Mouse (Mus musculus): ENCODE data around the gene Ninj1. TPM values are rescaled to one million over a fixed set of nuclear protein-coding genes. Genes with fewer than 3 reads are reported as not detected.

Gene Ninj1
- total RNA-seq, 1 experiment from 2014 or later, result 65.6 TPM

GRCm38 (mm10) chr13:49242321-49243065, 55.2 kb downstream of the Ninj1 start:
- ATAC-seq (replicated peaks in 1 of 2; ENCODE audit: insufficient read depth in 1 of 2, low FRiP score in 2 of 2, low TSS enrichment in 1 of 2, low read depth in 1 of 2, poor library complexity in 2 of 2, severe bottlenecking in 2 of 2), result peak; percentile 88 to 90

- no peak for ATAC-seq (replicated peaks in 1 of 2; ENCODE audit: insufficient read depth in 1 of 2, low FRiP score in 2 of 2, low TSS enrichment in 1 of 2, low read depth in 1 of 2, poor library complexity in 2 of 2, severe bottlenecking in 2 of 2)
These were observed 56.2 kb downstream of the Ninj1 start for GRCm38 (mm10) chr13:49243492-49243891.

GRCm38 (mm10) chr13:49245251-49245650, 58.0 kb downstream of the Ninj1 start:
- no peak for ATAC-seq (replicated peaks in 1 of 2; ENCODE audit: insufficient read depth in 1 of 2, low FRiP score in 2 of 2, low TSS enrichment in 1 of 2, low read depth in 1 of 2, poor library complexity in 2 of 2, severe bottlenecking in 2 of 2)

Other genes with a start within 250 kb of the Ninj1 start
- gene Fam120a, start 219.5 kb upstream of the Ninj1 start, total RNA-seq (2017), result 104 and 117 TPM in 2 replicates
- not detected in 2 replicates for gene Wnk2, start 39.5 kb upstream of the Ninj1 start, total RNA-seq (2017)
- 56.7 and 94.3 TPM in 2 replicates for gene Card19, start 28.6 kb downstream of the Ninj1 start, total RNA-seq (2017)
- gene Susd3, start 61.2 kb downstream of the Ninj1 start, total RNA-seq (2017), result 5.1 and 10.8 TPM in 2 replicates
- gene Fgd3, start 132.8 kb downstream of the Ninj1 start, total RNA-seq (2017), result 13.0 and 16.8 TPM in 2 replicates
- gene Bicd2, start 154.1 kb downstream of the Ninj1 start, total RNA-seq (2017), result 18.0 and 21.2 TPM in 2 replicates
- 11.0 and 12.2 TPM in 2 replicates for gene Ippk, start 233.8 kb downstream of the Ninj1 start, total RNA-seq (2017)